Mouse (Mus musculus) MEL (cell line): ENCODE measurements around the gene Zfp961. TPM values are rescaled to one million over a fixed set of nuclear protein-coding genes. Genes with fewer than 3 reads are reported as not detected.
A peak's percentile ranks its signal among the peaks of the same experiment; 100 is the strongest.

ENCODE experiments used
- DNase-seq: peaks from one replicate; pipeline ENCODE4 v3.0.0; 2011; ENCODE audit warnings: low read depth, low spot score
- H3K27ac ChIP-seq: 2 replicates; pipeline ENCODE4 v1.5.1; 2012; ENCODE audit warnings: low read depth, mild to moderate bottlenecking, control low read depth, low read length, moderate library complexity; ENCODE audit not compliant: control insufficient read depth
- H3K27me3 ChIP-seq, 2 experiments: fragments of 150-350 bp in 1 of 2; sonication (generic) in 1 of 2; 2 replicates each; pipeline ENCODE4 v1.6.1; 2012; ENCODE audit warnings: low read length in 2 of 2, mild to moderate bottlenecking in 2 of 2, improper control_type of control experiment in 1 of 2, moderate library complexity in 1 of 2; ENCODE audit not compliant: insufficient read depth in 2 of 2, control insufficient read depth in 1 of 2
- H3K36me3 ChIP-seq, 2 experiments: 2 replicates each; pipeline ENCODE4 v1.6.1; 2012 to 2014; ENCODE audit warnings: low read length in 2 of 2, improper control_type of control experiment in 1 of 2, inconsistent platforms in 1 of 2, mild to moderate bottlenecking in 1 of 2; ENCODE audit not compliant: insufficient read depth in 2 of 2, control insufficient read depth in 1 of 2
- H3K4me1 ChIP-seq, 2 experiments: fragments of 150-350 bp in 1 of 2; sonication (generic) in 1 of 2; 2 replicates each; pipeline ENCODE4 v1.6.1; 2012; ENCODE audit warnings: low read length in 2 of 2, improper control_type of control experiment in 1 of 2, mild to moderate bottlenecking in 1 of 2; ENCODE audit not compliant: insufficient read depth in 2 of 2, control insufficient read depth in 1 of 2
- H3K4me3 ChIP-seq, 2 experiments: fragments of 150-350 bp in 1 of 2; sonication (generic) in 1 of 2; 2 replicates each; pipeline ENCODE4 v1.5.1; 2012; ENCODE audit warnings: low read depth in 2 of 2, low read length in 2 of 2, mild to moderate bottlenecking in 2 of 2, moderate library complexity in 2 of 2, control low read depth in 1 of 2, improper control_type of control experiment in 1 of 2; ENCODE audit not compliant: control insufficient read depth in 1 of 2, insufficient read depth in 1 of 2
- H3K79me2 ChIP-seq: 2 replicates; pipeline ENCODE4 v1.6.1; 2012; ENCODE audit warnings: mild to moderate bottlenecking, low read length, moderate library complexity; ENCODE audit not compliant: control insufficient read depth, poor library complexity, insufficient read depth
- H3K9ac ChIP-seq: 2 replicates; pipeline ENCODE4 v1.6.1; 2012; ENCODE audit warnings: low read depth, mild to moderate bottlenecking, control low read depth, low read length, moderate library complexity; ENCODE audit not compliant: control insufficient read depth, poor library complexity, severe bottlenecking
- H3K9me3 ChIP-seq: fragments of 150-350 bp; sonication (generic); replicated peaks from 2 replicates; pipeline ENCODE4 v1.6.1; 2012; ENCODE audit warnings: mild to moderate bottlenecking, low read length, improper control_type of control experiment, moderate library complexity; ENCODE audit not compliant: insufficient read depth
- BHLHE40 ChIP-seq: IDR thresholded peaks from 2 replicates; pipeline ENCODE4 v1.6.1; 2012; ENCODE audit warnings: low read depth, mild to moderate bottlenecking, inconsistent platforms, low read length, improper control_type of control experiment, borderline replicate concordance
- CTCF ChIP-seq, 3 experiments: IDR thresholded peaks in 2 of 3; conservative IDR thresholded peaks in 1 of 3; 2 replicates each; pipeline ENCODE4 v1.5.1; 2011 to 2012; ENCODE audit warnings: low read length in 3 of 3, low read depth in 2 of 3, mild to moderate bottlenecking in 2 of 3, improper control_type of control experiment in 1 of 3, inconsistent platforms in 1 of 3, mixed read lengths in 1 of 3, moderate library complexity in 1 of 3; ENCODE audit not compliant: control insufficient read depth in 1 of 3, insufficient read depth in 1 of 3, poor library complexity in 1 of 3, severe bottlenecking in 1 of 3
- E2F4 ChIP-seq: IDR thresholded peaks from 2 replicates; pipeline ENCODE4 v1.6.1; 2011; ENCODE audit warnings: low read depth, low read length, improper control_type of control experiment, borderline replicate concordance
- JUND ChIP-seq: IDR thresholded peaks from 2 replicates; pipeline ENCODE4 v1.6.1; 2011; ENCODE audit warnings: low read depth, mild to moderate bottlenecking, improper control_type of control experiment, low read length
- KAT2A ChIP-seq: conservative IDR thresholded peaks from 2 replicates; pipeline ENCODE4 v1.6.1; 2012; ENCODE audit warnings: low read depth, low read length, improper control_type of control experiment, inconsistent platforms
- MAX ChIP-seq: IDR thresholded peaks from 2 replicates; pipeline ENCODE4 v1.6.1; 2011; ENCODE audit warnings: low read length, improper control_type of control experiment
- MEF2A ChIP-seq: IDR thresholded peaks from 2 replicates; pipeline ENCODE4 v1.6.1; 2014; ENCODE audit warnings: low read depth, mild to moderate bottlenecking, inconsistent platforms, low read length, improper control_type of control experiment; ENCODE audit not compliant: poor library complexity, insufficient replicate concordance, severe bottlenecking; ENCODE audit errors: extremely low read depth
- MYC ChIP-seq: IDR thresholded peaks from 2 replicates; pipeline ENCODE4 v1.6.1; 2011; ENCODE audit warnings: low read depth, mild to moderate bottlenecking, low read length, improper control_type of control experiment, moderate library complexity
- NELFE ChIP-seq: IDR thresholded peaks from 2 replicates; pipeline ENCODE4 v1.6.1; 2011; ENCODE audit warnings: low read depth, low read length, improper control_type of control experiment
- NRF1 ChIP-seq: IDR thresholded peaks from 2 replicates; pipeline ENCODE4 v1.6.1; 2014; ENCODE audit warnings: low read depth, mild to moderate bottlenecking, inconsistent platforms, low read length, improper control_type of control experiment, moderate library complexity; ENCODE audit not compliant: poor library complexity, insufficient read depth, severe bottlenecking
- POLR2A ChIP-seq, 2 experiments: IDR thresholded peaks; 2 replicates each; pipeline ENCODE4 v1.6.1; 2011 to 2012; ENCODE audit warnings: low read length in 2 of 2, mild to moderate bottlenecking in 2 of 2, control low read depth in 1 of 2, improper control_type of control experiment in 1 of 2, low read depth in 1 of 2, moderate library complexity in 1 of 2; ENCODE audit not compliant: control insufficient read depth in 1 of 2, insufficient read depth in 1 of 2, poor library complexity in 1 of 2
- POLR2AphosphoS2 ChIP-seq: IDR thresholded peaks from 2 replicates; pipeline ENCODE4 v1.6.1; 2011; ENCODE audit warnings: low read length, improper control_type of control experiment
- RAD21 ChIP-seq: IDR thresholded peaks from 2 replicates; pipeline ENCODE4 v1.6.1; 2011; ENCODE audit warnings: mild to moderate bottlenecking, low read depth, low read length, improper control_type of control experiment
- RCOR1 ChIP-seq: IDR thresholded peaks from 2 replicates; pipeline ENCODE4 v1.6.1; 2012; ENCODE audit warnings: low read depth, mild to moderate bottlenecking, inconsistent platforms, low read length, improper control_type of control experiment
- SMC3 ChIP-seq: IDR thresholded peaks from 2 replicates; pipeline ENCODE4 v1.6.1; 2011; ENCODE audit warnings: low read depth, low read length, improper control_type of control experiment
- TAL1 ChIP-seq: IDR thresholded peaks from 2 replicates; pipeline ENCODE4 v1.6.1; 2012; ENCODE audit warnings: mild to moderate bottlenecking, inconsistent platforms, low read length, moderate library complexity, mixed read lengths
- TCF12 ChIP-seq: IDR thresholded peaks from 2 replicates; pipeline ENCODE4 v1.6.1; 2014; ENCODE audit warnings: low read depth, mild to moderate bottlenecking, inconsistent platforms, low read length, improper control_type of control experiment, moderate library complexity
- ZC3H11A ChIP-seq: IDR thresholded peaks from 2 replicates; pipeline ENCODE4 v1.6.1; 2012; ENCODE audit warnings: low read depth, mild to moderate bottlenecking, inconsistent platforms, low read length, improper control_type of control experiment
- ZKSCAN1 ChIP-seq: IDR thresholded peaks from 2 replicates; pipeline ENCODE4 v1.6.1; 2012; ENCODE audit warnings: low read depth, mild to moderate bottlenecking, inconsistent platforms, low read length, improper control_type of control experiment, moderate library complexity
- ZMIZ1 ChIP-seq: IDR thresholded peaks from 2 replicates; pipeline ENCODE4 v1.6.1; 2012; ENCODE audit warnings: low read depth, mild to moderate bottlenecking, inconsistent platforms, low read length, improper control_type of control experiment, moderate library complexity
- ZNF384 ChIP-seq: IDR thresholded peaks from 2 replicates; pipeline ENCODE4 v1.6.1; 2012; ENCODE audit warnings: low read depth, mild to moderate bottlenecking, inconsistent platforms, low read length, improper control_type of control experiment
- polyA plus RNA-seq, 2 experiments: library from polyadenylated mRNA; stranded (reverse) in 1 of 2; unstranded in 1 of 2; fragments of >175 nt in 1 of 2; fragments of >200 nt in 1 of 2; gene quantifications; 2 replicates each; pipeline versions ENCODE4 v1.2.1 to v1.2.4; 2012; ENCODE audit warnings: low replicate concordance in 2 of 2, low read depth in 1 of 2; ENCODE audit not compliant: insufficient read length in 2 of 2, insufficient read depth in 1 of 2, missing spikeins in 1 of 2
- total RNA-seq: library from RNA; depleted of rRNA; stranded (reverse); fragments of 300-350 nt; gene quantifications from 2 replicates; pipeline ENCODE4 v1.2.3, GENCODE M21; 2012

Gene Zfp961
- total and polyA plus RNA-seq, 3 experiments, result 26.1 to 30.6 TPM; not detected in 1

DNA sequence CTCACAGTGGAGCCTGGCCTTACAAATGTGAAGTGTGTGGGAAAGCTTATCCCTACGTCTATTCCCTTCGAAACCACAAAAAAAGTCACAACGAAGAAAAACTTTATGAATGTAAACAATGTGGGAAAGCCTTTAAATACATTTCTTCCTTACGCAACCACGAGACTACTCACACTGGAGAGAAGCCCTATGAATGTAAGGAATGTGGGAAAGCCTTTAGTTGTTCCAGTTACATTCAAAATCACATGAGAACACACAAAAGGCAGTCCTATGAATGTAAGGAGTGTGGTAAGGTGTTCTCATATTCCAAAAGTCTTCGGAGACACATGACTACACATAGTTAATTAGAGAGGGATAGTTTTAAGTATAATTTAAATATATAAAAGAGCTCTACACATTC, 17.8 kb downstream of the Zfp961 start:
- Histone ChIP-seq H3K4me3 (no peak overlapping the region), H3K27me3 (no peaks in the 10 kb centered on the region), H3K9me3 (no peaks in the 10 kb centered on the region), H3K79me2 (peaks cover 5% of the 10 kb centered on the region; the same call in 1 of the 2 replicates), H3K4me1 (no peaks in the 10 kb centered on the region), H3K9ac (no peak overlapping the region), H3K27ac (no peak overlapping the region), H3K36me3 (peaks cover 0 to 44% of the 10 kb centered on the region in 2 experiments; a peak in 2 of 4 replicates)
- DNase-seq, result no peak
- no peak for TF ChIP-seq ZMIZ1
- no peak for TF ChIP-seq RCOR1
- no peak for TF ChIP-seq ZC3H11A
- no peak for TF ChIP-seq POLR2A (IDR thresholded peaks at IDR 0.05; ENCODE audit: control insufficient read depth in 1 of 2, insufficient read depth in 1 of 2, low read depth in 1 of 2, low read length in 2 of 2, poor library complexity in 1 of 2)
- TF ChIP-seq POLR2AphosphoS2, result no peak
- no peak for TF ChIP-seq ZKSCAN1
- no peak for TF ChIP-seq MYC
- TF ChIP-seq KAT2A, result no peak
- no peak for TF ChIP-seq NELFE
- TF ChIP-seq MAX, result no peak
- no peak for TF ChIP-seq BHLHE40
- no peak for TF ChIP-seq CTCF (IDR thresholded peaks at IDR 0.05 in 2 of 3, conservative IDR thresholded peaks at IDR 0.05 in 1 of 3; ENCODE audit: control insufficient read depth in 1 of 3, insufficient read depth in 1 of 3, low read depth in 2 of 3, low read length in 3 of 3, poor library complexity in 1 of 3, severe bottlenecking in 1 of 3)

DNA sequence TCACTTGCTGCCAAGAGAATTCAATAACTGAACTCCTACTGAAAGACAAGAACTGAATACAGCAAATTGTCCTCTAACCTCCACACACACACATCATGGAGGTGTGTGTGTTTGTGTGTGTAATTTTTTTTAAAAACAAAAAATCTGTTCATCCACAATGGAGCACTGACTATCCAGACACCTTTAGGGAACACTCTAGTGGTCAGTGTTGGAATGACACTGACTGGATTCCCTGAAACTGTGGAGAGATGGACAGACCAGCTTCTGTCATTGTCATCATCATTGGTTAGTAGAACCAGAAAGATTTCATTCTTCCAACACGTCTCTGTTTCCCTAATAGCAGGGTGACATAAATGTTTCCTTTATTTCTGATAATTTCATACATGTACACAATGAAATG, 21.1 kb downstream of the Zfp961 start:
- DNase-seq, result peak; percentile 50

DNA sequence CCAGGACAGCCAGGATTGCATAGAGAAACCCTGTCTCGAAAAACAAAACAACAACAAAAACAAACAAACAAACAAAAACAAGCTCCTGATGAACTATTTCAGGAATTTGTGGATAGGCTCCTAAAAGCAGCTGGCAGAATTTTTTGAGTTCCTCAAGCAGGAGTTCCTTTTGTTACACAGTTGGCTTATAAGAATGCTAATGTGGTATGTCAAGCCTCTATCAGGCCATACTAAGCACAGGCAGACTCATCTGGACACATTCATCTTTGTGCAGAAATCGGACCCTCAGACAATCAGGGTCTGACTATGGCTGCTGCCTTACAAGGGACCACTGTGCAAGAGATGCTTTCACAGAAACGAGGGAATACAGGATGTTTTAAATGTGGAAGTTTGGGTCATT, 23.4 kb downstream of the Zfp961 start:
- Histone ChIP-seq H3K9ac (no peak overlapping the region), H3K79me2 (no peaks in the 10 kb centered on the region), H3K36me3 (peaks cover 0 to under 1% of the 10 kb centered on the region in 2 experiments; a peak in 2 of 4 replicates), H3K27ac (no peak overlapping the region), H3K9me3 (no peaks in the 10 kb centered on the region), H3K4me3 (no peak overlapping the region), H3K27me3 (no peaks in the 10 kb centered on the region), H3K4me1 (no peaks in the 10 kb centered on the region)
- no peak for DNase-seq
- TF ChIP-seq NRF1 (no peak), ZKSCAN1 (no peak), ZNF384 (no peak), MEF2A (no peak), TAL1 (no peak), TCF12 (no peak), JUND (no peak), E2F4 (no peak), RCOR1 (no peak), MYC (no peak), MAX (no peak)

More for the DNA sequence above, 21.1 kb downstream of the Zfp961 start:
- Histone ChIP-seq H3K9ac (no peak overlapping the region), H3K79me2 (no peaks in the 10 kb centered on the region), H3K27ac (no peak overlapping the region), H3K9me3 (no peaks in the 10 kb centered on the region), H3K4me1 (no peaks in the 10 kb centered on the region), H3K27me3 (no peaks in the 10 kb centered on the region), H3K36me3 (peaks cover 0 to 16% of the 10 kb centered on the region in 2 experiments; a peak in 2 of 4 replicates), H3K4me3 (no peak overlapping the region)
- TF ChIP-seq RAD21, result peak; percentile 49
- 0 out of 2 replicates have a peak, but pooled peaks have one; percentile 37 for TF ChIP-seq ZNF384
- TF ChIP-seq ZC3H11A, result 0 out of 2 replicates have a peak, but pooled peaks have one; percentile 10
- TF ChIP-seq CTCF (IDR thresholded peaks at IDR 0.05 in 2 of 3, conservative IDR thresholded peaks at IDR 0.05 in 1 of 3; ENCODE audit: control insufficient read depth in 1 of 3, insufficient read depth in 1 of 3, low read depth in 2 of 3, low read length in 3 of 3, poor library complexity in 1 of 3, severe bottlenecking in 1 of 3), result peak; percentile 20 to 82 (median 52); a peak in 5 of 6 replicates
- TF ChIP-seq TAL1, result no peak
- peak; percentile 60 for TF ChIP-seq SMC3
